Mouse (Mus musculus) sigmoid colon, adult 10 weeks (tissue): ENCODE measurements around the gene 9130019O22Rik. TPM values are rescaled to one million over a fixed set of nuclear protein-coding genes. Genes with fewer than 3 reads are reported as not detected.

Source experiments
- polyA plus RNA-seq: library from polyadenylated mRNA; stranded (reverse); fragments of 350-450 nt; fragmentation: Illumina TruSeq; extraction: RNeasy Lipid Tissue Mini Kit (QIAGEN cat#74804); gene quantifications from one replicate; pipeline ENCODE4 v1.2.3, GENCODE M21; 2014; ENCODE audit warnings: low read depth, low replicate concordance

The 9130019O22Rik gene
- polyA plus RNA-seq: 2.4 TPM

GRCm38 (mm10) chr7:127386641-127387392 is at the start of gene 9130019O22Rik:
Gene 9130019O22Rik, minus strand, starts transcription at chr7:127387166.

DNA sequence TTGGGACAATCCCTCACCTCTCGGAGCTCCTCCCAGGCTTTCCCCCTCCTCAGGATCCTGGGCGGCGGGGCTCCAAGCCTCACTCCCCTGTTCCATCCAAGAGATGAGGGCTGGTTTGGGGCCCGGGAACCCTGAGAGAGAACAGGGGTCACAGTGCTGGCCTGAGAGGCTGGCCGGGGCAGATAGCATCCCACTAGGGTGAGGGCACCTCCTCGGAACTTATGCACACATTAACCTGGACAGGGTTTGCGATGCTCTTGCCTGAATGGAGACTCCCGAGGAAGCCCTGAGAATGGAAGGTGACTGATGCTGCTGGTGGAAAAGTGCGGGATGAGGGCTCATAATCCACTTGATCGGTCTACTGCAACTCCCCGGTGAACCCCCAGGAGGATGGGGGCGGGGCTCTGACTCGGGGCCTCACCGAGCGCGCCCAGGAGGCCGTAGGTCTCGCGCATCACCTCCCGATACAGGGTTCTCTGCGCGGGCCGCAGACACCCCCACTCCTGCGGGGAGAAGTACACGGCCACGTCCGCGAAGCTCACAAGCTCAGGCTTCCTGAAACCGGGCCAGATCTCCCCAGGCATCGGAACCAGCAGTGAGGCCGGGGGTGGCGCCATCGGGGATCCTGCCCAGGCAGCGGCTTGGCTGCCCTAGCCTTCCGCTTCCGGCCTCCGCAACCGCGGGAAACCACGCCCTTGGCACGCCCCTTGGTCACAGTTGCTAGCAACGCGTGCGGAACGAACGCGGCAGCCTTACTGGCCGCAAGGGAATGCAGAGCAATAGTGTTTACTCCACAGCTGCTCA is 34.6 kb upstream of the 9130019O22Rik start, which contains the start of gene Zfp688:
Zfp688 (minus strand) TSS at position 681 of the 804 bp plus-strand sequence.

GRCm38 (mm10) chr7:127406002-127406987 is 19.3 kb upstream of the 9130019O22Rik start, which contains the start of gene Zfp764:
Gene Zfp764, minus strand, starts transcription at chr7:127406822.

GRCm38 (mm10) chr7:127393157-127393943 is 6.4 kb upstream of the 9130019O22Rik start, which contains the start of gene E430018J23Rik:
Gene E430018J23Rik, minus strand, starts transcription at chr7:127393629.

GRCm38 (mm10) chr7:127375271-127376245 is 11.4 kb downstream of the 9130019O22Rik start, which contains the start of gene Zfp747:
Gene Zfp747, minus strand, starts transcription at chr7:127376050.

DNA sequence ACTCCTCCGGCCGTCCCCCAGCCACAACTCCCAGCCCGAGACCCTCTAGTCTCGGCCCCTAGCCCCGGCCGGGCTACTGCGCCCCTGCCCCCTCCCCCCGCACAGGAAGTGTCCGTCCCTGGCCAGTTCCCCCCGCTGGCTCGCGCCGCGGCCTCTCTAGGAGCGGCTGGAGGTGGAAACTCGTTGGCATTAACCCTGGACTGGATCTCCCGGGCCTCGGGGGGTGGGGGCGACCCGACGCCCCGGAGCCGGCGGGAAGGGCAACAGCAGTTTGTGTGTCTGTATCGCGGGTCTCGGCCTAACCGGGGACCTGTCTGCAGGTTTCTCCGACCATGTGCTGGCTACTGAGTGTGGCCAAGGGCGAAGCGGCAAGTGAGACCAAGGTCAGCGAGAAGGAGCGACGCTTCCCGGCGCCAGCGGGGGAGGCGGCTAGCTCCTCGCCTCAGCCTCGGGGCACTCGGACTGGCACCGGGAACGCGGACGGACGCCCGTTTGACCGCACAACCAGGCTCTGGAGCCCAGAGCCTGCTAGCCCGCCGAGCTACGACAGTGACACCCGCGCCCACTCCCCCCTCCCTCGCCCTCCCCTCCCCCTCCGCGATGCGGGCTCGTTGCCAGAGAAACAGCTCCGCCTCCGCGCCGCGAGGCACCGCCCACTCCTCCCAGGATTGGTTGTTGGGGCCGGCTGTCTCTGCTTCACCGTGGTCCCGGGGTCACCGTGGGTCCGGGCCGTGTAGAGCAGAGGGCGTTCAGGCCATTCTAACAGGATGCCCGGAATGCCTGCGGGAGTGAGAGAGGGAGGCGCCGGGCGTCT is 41.2 kb downstream of the 9130019O22Rik start, which contains the start of gene Zfp768:
Zfp768 (minus strand) TSS at position 78 of the 814 bp plus-strand sequence.

Other genes with a start within 250 kb of the 9130019O22Rik start
- gene Spn, start 249.3 kb downstream of the 9130019O22Rik start, polyA plus RNA-seq: 0.98 TPM
- gene Cd2bp2, start 191.1 kb downstream of the 9130019O22Rik start, polyA plus RNA-seq: 11.7 TPM
- 4.4 TPM for gene Tbc1d10b, start 178.7 kb downstream of the 9130019O22Rik start, polyA plus RNA-seq
- gene Mylpf, start 178.3 kb downstream of the 9130019O22Rik start, polyA plus RNA-seq: not detected
- 1.8 TPM for gene Zfp553, start 154.1 kb downstream of the 9130019O22Rik start, polyA plus RNA-seq
- 1.1 TPM for gene Sept1, start 154.0 kb downstream of the 9130019O22Rik start, polyA plus RNA-seq
- 0.98 TPM for gene Zfp771, start 142.9 kb downstream of the 9130019O22Rik start, polyA plus RNA-seq
- 0.79 TPM for gene Dctpp1, start 126.5 kb downstream of the 9130019O22Rik start, polyA plus RNA-seq
- 58.2 TPM for gene Sephs2, start 113.1 kb downstream of the 9130019O22Rik start, polyA plus RNA-seq
- gene Itgal, start 90.9 kb downstream of the 9130019O22Rik start, polyA plus RNA-seq: 1.4 TPM
- gene Zfp768, start 41.6 kb downstream of the 9130019O22Rik start, polyA plus RNA-seq: 3.9 TPM
- gene Zfp747, start 11.1 kb downstream of the 9130019O22Rik start, polyA plus RNA-seq: 2.7 TPM
- gene E430018J23Rik, start 6.5 kb upstream of the 9130019O22Rik start, polyA plus RNA-seq: 0.88 TPM
- gene Zfp764, start 19.7 kb upstream of the 9130019O22Rik start, polyA plus RNA-seq: 4.9 TPM
- gene Zfp688, start 34.9 kb upstream of the 9130019O22Rik start, polyA plus RNA-seq: 3.4 TPM
- 0.95 TPM for gene Zfp689, start 62.0 kb upstream of the 9130019O22Rik start, polyA plus RNA-seq
- gene Prr14, start 72.4 kb upstream of the 9130019O22Rik start, polyA plus RNA-seq: 23.2 TPM
- gene Fbrs, start 92.0 kb upstream of the 9130019O22Rik start, polyA plus RNA-seq: 9.1 TPM
- 11.2 TPM for gene Srcap, start 124.8 kb upstream of the 9130019O22Rik start, polyA plus RNA-seq
- gene Gm42715, start 132.4 kb upstream of the 9130019O22Rik start, polyA plus RNA-seq: 8.8 TPM
- not detected for gene Tmem265, start 174.2 kb upstream of the 9130019O22Rik start, polyA plus RNA-seq
- 32.4 TPM for gene Phkg2, start 186.2 kb upstream of the 9130019O22Rik start, polyA plus RNA-seq
- not detected for gene Ccdc189, start 201.4 kb upstream of the 9130019O22Rik start, polyA plus RNA-seq
- gene Rnf40, start 201.6 kb upstream of the 9130019O22Rik start, polyA plus RNA-seq: 2.1 TPM
- gene Zfp629, start 228.6 kb upstream of the 9130019O22Rik start, polyA plus RNA-seq: 6.8 TPM